Mouse (Mus musculus) bone marrow macrophage, adult 2 months (primary cell): ENCODE data around the gene Hpse2. TPM values are rescaled to one million over a fixed set of nuclear protein-coding genes. Genes with fewer than 3 reads are reported as not detected.

ENCODE experiments used
- H3K27ac ChIP-seq: 2 replicates; pipeline ENCODE4 v1.5.1; 2012; ENCODE audit warnings: low read depth, low read length; ENCODE audit not compliant: insufficient read depth
- H3K4me1 ChIP-seq: 2 replicates; pipeline ENCODE4 v1.6.1; 2012; ENCODE audit warnings: low read length; ENCODE audit not compliant: control insufficient read depth, insufficient read depth
- H3K4me3 ChIP-seq: 2 replicates; pipeline ENCODE4 v1.5.1; 2012; ENCODE audit warnings: mild to moderate bottlenecking, low read length, moderate library complexity; ENCODE audit not compliant: insufficient read depth
- CTCF ChIP-seq: IDR thresholded peaks from 2 replicates; pipeline ENCODE4 v1.5.1; 2012; ENCODE audit warnings: low read depth, mild to moderate bottlenecking, low read length, moderate library complexity
- POLR2A ChIP-seq: IDR thresholded peaks from 2 replicates; pipeline ENCODE4 v1.6.1; 2012; ENCODE audit warnings: mild to moderate bottlenecking, low read depth, low read length, borderline replicate concordance
- polyA plus RNA-seq: library from polyadenylated mRNA; stranded (reverse); fragments of >200 nt; gene quantifications from 2 replicates; pipeline ENCODE4 v1.2.4, GENCODE M21; 2012; ENCODE audit not compliant: missing spikeins, insufficient read depth, insufficient read length

Hpse2 gene
- polyA plus RNA-seq, 1 experiment = not detected

GRCm38 (mm10) chr19:43174812-43175211 is 213.3 kb downstream of the Hpse2 start:
- no peaks in the 10 kb centered on the region for H3K4me1 ChIP-seq
- H3K27ac ChIP-seq = no peak overlapping the region
- TF ChIP-seq POLR2A (no peak), CTCF (no peak)
- no peak overlapping the region for H3K4me3 ChIP-seq

GRCm38 (mm10) chr19:43156085-43156484 is 232.1 kb downstream of the Hpse2 start:
- TF ChIP-seq POLR2A (no peak), CTCF (no peak)
- Histone ChIP-seq H3K27ac (no peak overlapping the region), H3K4me3 (no peak overlapping the region), H3K4me1 (no peaks in the 10 kb centered on the region)

- Histone ChIP-seq H3K4me3 (no peak overlapping the region), H3K4me1 (no peaks in the 10 kb centered on the region), H3K27ac (no peak overlapping the region)
- TF ChIP-seq POLR2A (no peak), CTCF (no peak)
Measured at GRCm38 (mm10) chr19:43155582-43155981, 232.6 kb downstream of the Hpse2 start.

- TF ChIP-seq CTCF = no peak
- no peak for TF ChIP-seq POLR2A
- H3K27ac ChIP-seq = no peak overlapping the region
- no peak overlapping the region for H3K4me3 ChIP-seq
- H3K4me1 ChIP-seq = no peaks in the 10 kb centered on the region
Measured at GRCm38 (mm10) chr19:43147901-43148300, 240.3 kb downstream of the Hpse2 start.

- Histone ChIP-seq H3K4me3 (no peak overlapping the region), H3K27ac (no peak overlapping the region), H3K4me1 (no peaks in the 10 kb centered on the region)
- TF ChIP-seq POLR2A = no peak
- no peak for TF ChIP-seq CTCF
Measured at GRCm38 (mm10) chr19:43146820-43147219, 241.3 kb downstream of the Hpse2 start.

GRCm38 (mm10) chr19:43141646-43142045 is 246.5 kb downstream of the Hpse2 start:
- H3K4me1 ChIP-seq = no peaks in the 10 kb centered on the region
- TF ChIP-seq CTCF = no peak
- H3K4me3 ChIP-seq = no peak overlapping the region
- H3K27ac ChIP-seq = no peak overlapping the region

GRCm38 (mm10) chr19:43109796-43110195 is 278.4 kb downstream of the Hpse2 start:
- H3K4me3 ChIP-seq = no peak overlapping the region
- TF ChIP-seq CTCF = no peak
- TF ChIP-seq POLR2A = no peak

GRCm38 (mm10) chr19:43096915-43097314 is 291.2 kb downstream of the Hpse2 start:
- Histone ChIP-seq H3K27ac (no peak overlapping the region), H3K4me1 (no peaks in the 10 kb centered on the region), H3K4me3 (no peak overlapping the region)
- TF ChIP-seq POLR2A = no peak
- no peak for TF ChIP-seq CTCF

More at GRCm38 (mm10) chr19:43109796-43110195, 278.4 kb downstream of the Hpse2 start:
- Histone ChIP-seq H3K27ac (no peak overlapping the region), H3K4me1 (no peaks in the 10 kb centered on the region)

- no peak for TF ChIP-seq POLR2A
- no peak for TF ChIP-seq CTCF
- no peak overlapping the region for H3K4me3 ChIP-seq
- no peaks in the 10 kb centered on the region for H3K4me1 ChIP-seq
- no peak overlapping the region for H3K27ac ChIP-seq
Measured at GRCm38 (mm10) chr19:43087216-43087615, 300.9 kb downstream of the Hpse2 start.

- Histone ChIP-seq H3K4me3 (no peak overlapping the region), H3K27ac (no peak overlapping the region), H3K4me1 (no peaks in the 10 kb centered on the region)
- TF ChIP-seq POLR2A = no peak
- no peak for TF ChIP-seq CTCF
Measured at GRCm38 (mm10) chr19:43064155-43064554, 324.0 kb downstream of the Hpse2 start.

- Histone ChIP-seq H3K27ac (no peak overlapping the region), H3K4me1 (no peaks in the 10 kb centered on the region), H3K4me3 (no peak overlapping the region)
- TF ChIP-seq POLR2A (no peak), CTCF (no peak)
Measured at GRCm38 (mm10) chr19:43044506-43044905, 343.6 kb downstream of the Hpse2 start.

- Histone ChIP-seq H3K4me3 (no peak overlapping the region), H3K4me1 (no peaks in the 10 kb centered on the region), H3K27ac (no peak overlapping the region)
- TF ChIP-seq CTCF = no peak
- no peak for TF ChIP-seq POLR2A
Measured at GRCm38 (mm10) chr19:43042721-43043120, 345.4 kb downstream of the Hpse2 start.
